11 mouse cellular contexts compared by ENCODE assay signal in the genomic region with DNA sequence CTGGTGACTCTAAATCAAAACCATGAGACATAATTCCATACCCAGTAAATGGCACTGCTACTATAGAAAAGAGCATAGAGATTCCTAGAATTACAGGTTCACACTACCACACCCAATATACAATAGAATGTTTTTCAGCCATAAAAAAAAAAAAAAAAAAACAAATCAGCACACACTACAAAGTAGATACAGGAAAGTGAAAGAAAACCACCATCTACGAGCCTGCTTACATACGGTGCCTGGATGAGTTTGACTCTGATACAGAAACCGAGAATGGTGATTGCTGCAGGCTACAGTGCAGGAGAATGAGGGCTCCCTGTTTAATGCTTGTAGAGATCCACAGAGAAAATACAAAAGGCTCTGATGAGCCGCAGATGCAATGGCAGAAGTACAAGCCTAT. TPM values are rescaled to one million over a fixed set of nuclear protein-coding genes. Genes with fewer than 3 reads are reported as not detected.
"Had no signal": no experiment of that assay in that cellular context is flagged by ENCODE, and none has a peak within 500 bp of the region (broad histone marks: within the 10 kb centered on the region; RNA-seq: fewer than 3 reads in every experiment).

No protein-coding gene starts in this region.

- DNase-seq: kidney, adult 8-10 months; liver; liver, embryonic 13.5 days; liver, postnatal 0 days; lung, postnatal 14 days; retina, postnatal 1 day; thymus, adult 18-20 months; thymus, postnatal 14 days had no signal

- ATAC-seq: liver, postnatal 0 days; midbrain, embryonic 15.5 days had no signal

RNA-seq across cellular contexts. Expression of gene Cubn, which starts 1.3 kb away (rescaled TPM):
- total RNA-seq: monocyte, adult 5-6 weeks had no signal
- polyA plus RNA-seq: liver, postnatal 0 days; macrophage had no signal
